Mouse (Mus musculus) A20 (cell line): ENCODE measurements at regions not wholly inside any gene's neighbourhood (a gene's known extent, or its start where the extent isn't known, plus 50 kb on each side); places are given as distances from the start of the nearest gene placed in this dataset.

Source experiments
- DNase-seq: peaks from one replicate; pipeline ENCODE4 v3.0.0-alpha.2; 2011; ENCODE audit warnings: low read depth, low spot score

- DNase-seq = no peak
Observed at GRCm38 (mm10) chr3:43339101-43339500, 1596.7 kb downstream of the D3Ertd751e start.

DNA sequence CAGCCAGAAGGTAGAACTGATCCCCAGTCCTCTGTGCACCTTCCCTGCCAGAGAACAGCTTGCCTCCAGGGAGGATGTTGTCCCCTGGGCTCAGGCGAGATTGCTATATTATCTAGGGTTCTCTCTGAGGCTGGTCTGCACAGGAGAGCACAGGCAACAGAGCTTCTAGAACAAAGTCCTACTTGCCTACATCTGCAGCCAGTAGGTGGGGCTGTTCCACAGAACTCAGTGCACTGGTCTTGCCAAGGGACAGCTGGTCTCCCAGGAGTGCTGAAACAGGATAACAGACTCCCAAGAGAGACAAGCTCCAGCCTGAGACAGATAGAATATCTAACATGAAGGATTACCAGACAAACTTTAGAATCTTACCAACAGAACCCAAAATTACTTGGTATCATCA is 1600.5 kb downstream of the D3Ertd751e start:
- peak; percentile 52 for DNase-seq

DNA sequence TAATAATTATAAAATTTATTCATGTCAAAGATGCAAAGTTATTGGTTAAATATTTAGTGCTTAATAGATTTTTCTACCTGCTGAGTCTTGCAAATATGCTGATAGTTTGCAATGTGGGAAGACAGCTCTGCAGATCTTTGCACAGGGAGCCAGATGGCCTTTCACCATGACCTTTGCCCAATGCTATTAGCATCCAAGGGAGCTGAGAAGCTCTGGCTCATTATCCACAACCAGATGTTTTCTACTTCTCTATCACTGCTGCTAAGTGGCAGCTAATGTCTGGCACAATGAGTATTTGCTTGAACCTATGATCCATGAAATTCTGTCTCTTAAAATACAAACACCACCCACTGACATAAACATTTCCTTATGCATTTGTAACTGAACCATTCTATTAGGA is 1610.4 kb downstream of the D3Ertd751e start:
- no peak for DNase-seq

GRCm38 (mm10) chr3:43358511-43358910 is 1616.1 kb downstream of the D3Ertd751e start:
- peak; percentile 75 for DNase-seq

DNA sequence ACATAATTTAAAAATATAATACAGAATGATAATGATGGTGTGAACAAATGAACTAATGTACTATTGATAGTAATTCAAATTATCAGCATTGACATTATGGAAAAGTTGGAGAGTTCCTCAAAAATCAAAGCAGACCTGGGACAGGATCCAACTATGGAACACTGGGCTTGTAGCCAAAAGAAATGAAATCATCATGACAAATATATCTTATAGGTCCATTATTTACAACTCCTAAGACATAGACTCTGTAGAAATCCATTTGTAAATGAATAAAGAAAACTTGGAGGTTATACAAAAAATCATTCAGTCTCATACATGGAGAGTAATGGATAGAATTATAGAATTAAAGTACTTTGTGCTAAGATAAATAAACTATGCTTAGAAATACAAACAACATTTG is 1657.5 kb downstream of the D3Ertd751e start:
- DNase-seq = no peak

DNA sequence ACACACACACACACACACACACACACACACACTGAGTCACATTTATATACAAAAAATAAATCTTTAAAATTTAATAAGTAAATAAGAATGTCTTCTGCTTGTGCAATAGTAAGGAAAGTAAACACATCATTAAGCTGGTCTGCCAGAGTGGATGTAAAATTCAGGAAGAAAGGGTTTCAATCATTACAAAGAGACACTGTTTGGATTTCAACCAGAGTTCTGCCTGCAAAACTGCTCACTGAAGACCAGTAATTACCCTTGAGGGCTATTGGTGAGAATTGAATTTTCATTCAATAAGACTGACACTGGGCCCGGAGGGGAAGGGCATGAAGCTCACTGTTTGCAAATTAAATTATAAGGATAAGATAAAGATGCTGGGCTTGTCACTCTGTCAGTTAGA is 1682.5 kb downstream of the D3Ertd751e start:
- no peak for DNase-seq

- no peak for DNase-seq
Observed at GRCm38 (mm10) chr3:43426672-43427071, 1684.3 kb downstream of the D3Ertd751e start.

DNA sequence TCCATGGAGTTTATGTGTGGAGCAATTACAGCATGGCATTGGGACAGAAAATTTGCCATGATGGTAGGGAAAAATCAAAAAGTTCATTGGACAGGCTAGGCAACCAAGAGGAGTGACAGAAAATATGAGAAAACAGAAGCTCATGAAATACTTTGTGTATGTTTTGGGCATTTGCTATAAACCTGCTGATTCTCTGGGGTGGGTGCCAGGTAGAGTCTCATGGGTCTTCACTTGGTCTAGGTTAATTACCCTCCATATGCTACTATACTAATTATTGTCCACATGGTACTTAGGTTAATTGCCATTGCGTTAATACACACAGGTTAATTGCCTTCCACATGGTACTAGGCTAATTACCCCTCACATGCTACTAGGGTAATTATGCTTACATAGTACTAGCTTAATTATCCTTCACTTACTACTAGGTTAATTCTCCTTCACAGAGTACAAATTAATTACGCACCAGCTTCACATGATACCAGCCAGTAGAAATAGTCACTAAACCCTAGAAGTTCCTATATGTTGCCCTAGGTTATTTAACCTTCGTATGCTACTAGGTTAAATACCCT is 1719.2 kb downstream of the D3Ertd751e start:
- no peak for DNase-seq
